Mouse (Mus musculus) natural killer cell, adult 2 months (primary cell): Measurements from ENCODE around the gene Abca3.
A peak's percentile ranks its signal among the peaks of the same experiment; 100 is the strongest.
"Not testable (repeated sequence)": the region's sequence is repeated elsewhere in the genome, so short reads cannot be mapped to it uniquely, and the experiment has no call there.

ENCODE experiments used
- DNase-seq, 2 experiments: peaks; one replicate each; pipeline ENCODE4 v3.0.0; 2022; ENCODE audit warnings: low spot score in 2 of 2

Gene Abca3

GRCm38 (mm10) chr17:24441148-24441547, 89.4 kb downstream of the Abca3 start:
- no peak for DNase-seq

GRCm38 (mm10) chr17:24442107-24442506, 90.4 kb downstream of the Abca3 start:
- no peak for DNase-seq

- no peak for DNase-seq
These were observed 90.9 kb downstream of the Abca3 start, which contains the start of gene Dnase1l2 for GRCm38 (mm10) chr17:24442632-24443155. TSS of gene Dnase1l2 (minus strand) at chr17:24443105.

- no peak for DNase-seq
These were observed 91.7 kb downstream of the Abca3 start for GRCm38 (mm10) chr17:24443409-24443808.

GRCm38 (mm10) chr17:24446590-24446989, 94.8 kb downstream of the Abca3 start:
- no peak for DNase-seq

GRCm38 (mm10) chr17:24449507-24449906, 97.8 kb downstream of the Abca3 start:
- DNase-seq, result no peak

- no peak for DNase-seq
These were observed 99.5 kb downstream of the Abca3 start for GRCm38 (mm10) chr17:24451220-24451619.

- DNase-seq, result no peak
These were observed 101.6 kb downstream of the Abca3 start for GRCm38 (mm10) chr17:24453372-24453771.

- DNase-seq, result peak; percentile 23 to 45
These were observed 102.5 kb downstream of the Abca3 start for GRCm38 (mm10) chr17:24454218-24454755.

GRCm38 (mm10) chr17:24454756-24455522, 103.2 kb downstream of the Abca3 start:
- DNase-seq, result peak; percentile 100

- not testable (repeated sequence) for DNase-seq
These were observed 103.9 kb downstream of the Abca3 start for GRCm38 (mm10) chr17:24455523-24456206.
